Mouse (Mus musculus) layer of hippocampus, postnatal 10 days (tissue): ENCODE results near the gene Actl7b. TPM values are rescaled to one million over a fixed set of nuclear protein-coding genes. Genes with fewer than 3 reads are reported as not detected.

ENCODE experiments used
- DNase-seq, 2 experiments: peaks; one replicate each; pipeline ENCODE4 v3.0.0; 2021; ENCODE audit warnings: low spot score in 2 of 2
- long read RNA-seq: library from polyadenylated mRNA; stranded (forward); transcript quantifications from one replicate; pipeline ENCODE4 v2.0.0, GENCODE M21; 2023
- total RNA-seq, 2 experiments: library from RNA; stranded (reverse); gene quantifications; 2 replicates each; pipeline ENCODE4 v1.2.3; 2021

Gene Actl7b
- total RNA-seq: under 1 TPM in 1 of 2 experiments, not detected in 1; 0.41 TPM
- long read RNA-seq: 0 reads

DNA sequence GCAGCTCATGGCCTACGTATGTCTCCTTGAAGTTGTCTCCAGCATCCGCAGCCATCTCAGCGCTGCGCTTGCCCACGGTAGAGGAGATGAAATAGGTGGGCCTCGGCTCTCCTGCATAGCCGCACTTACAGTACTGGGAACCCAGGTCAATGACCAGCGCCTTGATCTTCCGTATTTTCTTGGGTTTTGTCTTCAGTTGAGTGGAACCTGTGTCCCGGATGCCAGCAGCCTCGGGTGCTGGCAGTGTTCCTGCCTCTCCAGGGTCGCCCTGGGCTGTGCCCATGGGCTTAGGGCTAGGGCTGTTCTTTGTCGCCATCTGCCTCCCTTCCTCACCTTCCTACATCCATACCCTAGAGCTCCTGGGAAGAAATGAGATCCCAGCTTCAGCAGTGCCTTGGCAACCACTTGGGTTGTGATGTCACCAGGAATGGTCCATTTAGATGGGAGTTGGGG lies at the start of gene Actl7b:
Actl7b (minus strand) TSS at position 403 of the 453 bp plus-strand sequence.
- DNase-seq: no peak

- no peak for DNase-seq
Measured at GRCm38 (mm10) chr4:56771065-56771464, 29.8 kb upstream of the Actl7b start.

GRCm38 (mm10) chr4:56768913-56769312 lies 27.7 kb upstream of the Actl7b start:
- DNase-seq: no peak

DNA sequence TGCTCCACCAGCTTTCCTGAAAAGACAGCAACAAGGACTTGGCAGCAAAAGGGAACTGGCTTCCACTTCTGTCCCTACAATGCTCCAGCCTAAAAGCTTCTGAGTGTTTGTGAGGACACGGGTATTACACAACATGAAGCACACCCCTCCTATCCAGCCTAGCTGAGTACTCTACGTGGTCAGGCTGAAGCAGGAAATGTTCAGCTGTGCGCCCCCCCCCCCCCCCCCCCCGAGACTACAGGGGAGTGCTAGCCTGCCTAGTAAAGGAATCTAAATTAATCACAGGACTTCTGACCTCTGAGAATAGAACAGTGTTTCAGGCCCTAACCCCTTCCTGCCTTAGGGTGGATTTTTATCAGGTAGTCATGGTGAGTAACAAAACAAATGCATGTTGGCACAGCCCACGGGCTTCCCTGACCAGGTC lies 26.6 kb upstream of the Actl7b start:
- no peak for DNase-seq

GRCm38 (mm10) chr4:56757693-56758092 lies 16.4 kb upstream of the Actl7b start:
- no peak for DNase-seq

GRCm38 (mm10) chr4:56756966-56757600 lies 15.8 kb upstream of the Actl7b start:
- no peak for DNase-seq

DNA sequence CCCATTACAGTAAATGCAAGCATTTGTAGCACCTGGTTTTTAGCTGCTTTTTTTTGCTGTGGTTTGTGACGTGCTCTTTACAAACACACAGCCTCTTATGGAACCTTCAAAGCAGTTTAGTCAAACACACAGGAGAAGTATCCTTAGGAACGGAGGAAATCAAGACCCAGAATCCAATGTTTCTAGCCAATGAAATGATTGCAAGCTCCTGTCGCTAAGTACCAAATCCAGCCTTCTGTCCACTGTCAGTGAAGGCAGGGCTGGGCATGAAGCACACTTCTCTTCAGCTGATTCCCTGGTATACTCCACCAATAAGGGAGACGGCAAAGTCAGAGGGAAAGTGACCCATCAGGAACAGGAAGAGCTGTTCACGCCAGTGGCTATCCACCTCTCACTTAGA lies 14.8 kb upstream of the Actl7b start:
- DNase-seq: no peak

GRCm38 (mm10) chr4:56747456-56747855 lies 6.2 kb upstream of the Actl7b start:
- DNase-seq: no peak

- DNase-seq: no peak
Measured at GRCm38 (mm10) chr4:56746345-56746744, 5.1 kb upstream of the Actl7b start.

DNA sequence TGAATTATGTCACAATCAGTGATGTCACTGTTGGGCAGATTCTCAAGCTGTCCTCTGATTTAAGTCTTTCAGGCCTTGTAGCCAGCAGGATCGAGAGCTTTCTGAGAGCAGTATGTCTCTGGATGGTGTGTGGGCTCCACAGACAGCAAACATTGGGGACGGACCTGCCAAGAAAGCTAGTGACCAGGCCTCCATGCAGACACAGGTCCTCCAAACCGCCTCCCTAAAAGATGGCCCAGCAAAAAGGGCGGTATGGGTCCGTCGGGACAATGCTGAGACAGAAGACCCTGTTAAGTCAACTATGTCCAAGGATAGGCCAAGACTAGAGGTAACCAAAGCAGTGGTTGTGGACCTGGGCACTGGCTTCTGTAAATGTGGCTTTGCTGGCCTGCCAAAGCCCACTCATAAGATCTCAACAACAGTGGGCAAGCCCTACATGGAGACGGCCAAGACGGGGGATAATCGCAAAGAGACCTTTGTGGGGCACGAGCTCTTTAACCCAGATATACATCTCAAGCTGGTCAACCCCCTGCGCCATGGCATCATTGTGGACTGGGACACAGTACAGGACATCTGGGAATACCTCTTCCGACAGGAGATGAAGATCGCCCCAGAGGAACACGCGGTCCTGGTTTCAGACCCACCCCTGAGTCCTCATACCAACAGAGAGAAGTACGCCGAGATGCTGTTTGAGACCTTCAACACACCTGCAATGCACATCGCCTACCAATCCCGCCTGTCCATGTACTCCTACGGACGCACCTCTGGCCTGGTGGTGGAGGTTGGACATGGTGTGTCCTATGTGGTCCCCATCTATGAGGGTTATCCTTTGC lies 2.3 kb upstream of the Actl7b start, which contains the start of gene Actl7a:
Actl7a (plus strand) TSS at position 51 of the 833 bp plus-strand sequence.
- DNase-seq: no peak

- no peak for DNase-seq
Measured at GRCm38 (mm10) chr4:56742698-56743097, 1.5 kb upstream of the Actl7b start.

GRCm38 (mm10) chr4:56740611-56741010 lies 632 bp downstream of the Actl7b start:
- no peak for DNase-seq

DNA sequence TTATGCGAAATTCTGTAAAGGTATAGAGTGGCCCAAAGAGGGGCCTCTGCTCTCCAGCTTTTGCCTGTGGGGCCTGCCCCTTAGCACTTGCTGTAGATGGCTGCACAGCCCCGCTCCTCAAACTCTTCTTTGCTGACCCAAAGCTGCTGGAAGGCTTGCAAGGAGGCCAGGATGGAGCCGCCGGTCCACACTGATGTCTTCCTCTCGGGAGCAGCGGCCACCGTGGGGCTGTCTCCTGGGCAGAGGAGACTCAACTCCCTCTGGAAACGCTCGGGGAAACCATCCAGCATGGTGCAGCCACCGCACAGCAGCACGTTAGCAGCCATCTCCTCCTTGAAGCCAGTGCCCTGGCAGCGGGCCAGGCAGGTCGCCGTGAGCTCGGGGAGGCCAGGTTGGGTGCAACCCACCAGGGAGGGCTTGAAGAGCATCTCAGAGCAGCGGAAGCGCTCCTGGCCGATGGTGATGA lies 1.2 kb downstream of the Actl7b start, which contains the start of gene Gm26657:
Gm26657 (plus strand) TSS at position 51 of the 466 bp plus-strand sequence.
- DNase-seq: no peak

DNA sequence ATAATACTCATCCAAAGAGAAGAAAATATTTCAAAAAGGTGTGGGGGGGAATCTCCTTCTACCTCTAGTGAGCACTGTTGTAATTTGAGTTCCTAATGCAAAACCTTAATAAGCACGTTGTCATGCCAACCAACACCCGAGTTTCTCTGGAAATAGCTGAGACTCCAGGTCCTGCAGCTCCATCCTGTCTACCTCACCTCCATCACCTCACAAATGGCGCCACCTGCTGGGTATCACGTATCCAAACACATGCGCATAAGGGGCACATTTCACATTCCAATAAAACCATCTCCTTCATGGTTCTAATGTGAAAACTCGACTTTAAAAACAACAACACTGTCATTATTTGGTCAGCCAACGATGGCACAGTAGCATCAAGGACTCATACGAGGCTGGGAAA lies 15.4 kb downstream of the Actl7b start:
- DNase-seq: no peak

DNA sequence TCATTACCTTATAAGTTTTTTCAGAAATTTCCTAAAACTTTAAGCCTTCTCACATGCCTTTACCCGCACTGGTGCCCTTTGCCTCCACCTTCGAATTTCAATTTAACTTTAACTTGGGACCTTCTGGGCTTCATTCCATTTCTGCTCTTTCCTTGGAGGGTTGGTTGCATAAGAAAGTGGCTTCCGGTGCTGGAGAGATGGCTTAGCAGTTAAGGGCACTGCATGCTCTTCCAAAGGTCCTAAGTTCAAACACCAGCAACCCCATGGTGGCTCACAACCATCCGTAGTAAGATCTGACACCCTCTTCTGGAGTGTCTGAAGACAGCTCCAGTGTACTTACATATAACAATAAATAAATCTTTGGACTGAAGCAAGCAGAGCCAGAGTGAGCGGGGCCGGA lies 18.0 kb downstream of the Actl7b start:
- DNase-seq: no peak

DNA sequence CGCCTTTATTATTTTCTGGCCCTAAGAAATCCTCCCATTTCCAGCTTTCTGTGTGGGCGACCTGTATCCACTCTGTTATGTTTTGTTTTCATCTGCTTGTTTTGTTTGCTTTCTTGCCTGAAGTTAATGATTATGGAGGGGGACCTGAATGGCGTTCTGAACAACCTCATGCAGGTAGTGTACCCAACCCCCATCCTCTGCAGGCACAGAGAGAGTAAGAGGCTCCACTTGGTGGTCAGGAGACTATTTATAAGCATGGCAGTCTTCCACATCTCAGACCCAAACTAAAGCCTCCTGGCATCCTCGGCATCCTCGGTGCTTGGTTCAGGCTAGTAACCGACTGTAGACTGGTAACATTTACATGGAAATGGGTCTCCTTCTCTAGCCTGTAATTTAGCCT lies 18.9 kb downstream of the Actl7b start:
- DNase-seq: no peak

- peak; percentile 41 to 52 for DNase-seq
Measured at GRCm38 (mm10) chr4:56721469-56721868, 19.8 kb downstream of the Actl7b start.

DNA sequence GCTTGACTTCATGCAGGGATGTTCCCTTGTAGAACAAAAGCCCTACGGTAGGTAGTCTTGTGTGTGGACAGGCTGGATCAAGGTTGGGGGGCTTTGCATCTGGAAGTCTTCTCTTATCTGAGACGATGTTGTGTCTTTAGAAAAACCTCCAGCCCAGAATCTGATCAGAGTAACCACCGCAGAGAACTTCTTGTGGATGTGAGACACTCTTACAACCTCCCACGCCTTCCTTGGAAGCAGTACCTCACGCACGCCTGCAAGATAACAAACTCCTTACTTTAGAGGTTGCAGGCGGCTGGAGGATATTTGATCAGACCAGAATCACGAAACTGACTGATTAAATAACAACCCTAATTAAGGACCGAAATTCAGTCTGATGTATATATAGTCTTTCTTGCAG lies 20.8 kb downstream of the Actl7b start:
- no peak for DNase-seq

DNA sequence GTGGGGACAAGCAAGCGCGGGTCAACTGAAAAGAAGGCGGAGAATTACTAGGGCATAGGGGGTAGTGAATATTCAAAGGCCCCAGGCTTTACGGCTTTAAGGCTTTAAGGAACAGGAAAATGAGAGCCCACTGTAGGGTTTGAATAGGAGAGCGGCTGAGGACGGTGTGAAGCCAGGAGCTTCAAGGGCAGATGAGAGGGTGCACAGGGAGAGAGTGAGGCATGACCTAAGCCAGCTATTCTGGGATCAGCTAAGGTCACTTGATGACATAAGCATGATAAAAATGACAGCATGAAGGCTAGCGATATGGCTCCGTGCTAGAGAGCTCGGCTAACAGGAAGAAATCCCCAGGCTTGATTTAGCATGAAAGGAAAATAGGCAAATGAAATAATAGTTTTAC lies 21.8 kb downstream of the Actl7b start:
- no peak for DNase-seq

DNA sequence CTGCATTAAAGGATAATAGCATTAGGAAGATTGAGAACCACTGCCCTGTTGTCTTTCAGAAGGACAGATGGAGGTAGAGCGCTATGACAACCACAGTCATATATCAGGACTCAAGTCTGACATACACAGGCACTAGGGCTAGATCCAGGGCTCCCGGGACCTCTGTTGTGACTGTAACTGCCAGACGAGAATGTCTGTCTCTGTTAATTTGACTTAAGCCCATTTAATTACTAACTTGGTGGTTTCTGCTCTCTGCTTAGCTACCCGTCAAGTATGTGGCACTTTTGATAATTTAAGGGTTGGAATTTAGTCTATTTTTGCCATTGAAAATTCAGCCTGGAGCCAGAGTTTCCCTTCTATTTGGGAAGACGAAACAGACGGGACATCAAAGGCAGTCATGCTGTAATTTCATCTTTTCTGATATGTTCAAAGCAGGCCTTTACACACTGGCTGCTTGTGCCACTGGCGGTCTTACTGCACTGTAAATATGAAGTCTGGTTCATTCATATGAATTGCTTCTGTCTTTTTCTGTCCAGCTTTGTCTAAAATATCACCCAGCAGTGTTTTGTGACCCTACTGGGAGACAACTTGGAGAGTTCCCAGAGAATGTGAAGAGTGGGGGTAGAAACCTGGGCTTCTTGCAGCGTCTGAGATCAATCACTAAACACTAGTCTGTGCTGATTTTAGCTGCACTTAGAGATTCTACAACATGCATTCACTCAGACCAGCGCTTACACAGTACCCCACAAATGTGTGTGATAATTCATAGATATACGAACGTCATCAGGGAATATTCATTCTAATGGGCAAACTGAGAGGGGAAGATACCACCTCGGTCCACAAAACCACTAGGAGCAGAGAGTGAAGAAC lies 22.4 kb downstream of the Actl7b start:
- DNase-seq: no peak

DNA sequence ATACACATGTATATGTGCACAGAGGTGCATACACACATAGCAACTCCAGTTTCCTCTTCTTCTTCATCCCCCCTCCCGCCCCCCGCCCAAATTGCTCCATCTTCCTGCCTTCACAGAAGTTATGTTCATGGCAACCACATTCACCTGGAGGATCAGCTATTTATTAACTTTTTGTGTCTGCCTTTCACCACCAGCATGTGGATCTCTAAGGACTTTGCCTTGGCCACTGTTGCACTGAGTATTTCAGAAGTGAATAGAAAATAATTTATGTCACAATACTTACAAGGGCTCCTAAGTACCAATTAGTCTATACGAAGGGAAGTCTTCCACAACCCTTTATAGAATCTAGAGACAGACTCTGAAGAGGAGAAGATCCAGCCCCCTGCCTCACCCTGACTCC lies 23.3 kb downstream of the Actl7b start:
- DNase-seq: no peak
